Mouse (Mus musculus): Measurements from ENCODE around the gene Cage1. TPM values are rescaled to one million over a fixed set of nuclear protein-coding genes. Genes with fewer than 3 reads are reported as not detected.
A peak's percentile ranks its signal among the peaks of the same experiment; 100 is the strongest.

Gene Cage1
- total RNA-seq, 2 experiments from 2014 or later, result 5.9 to 6.0 TPM

- intact Hi-C loops (cut with DNase I), result loop anchor here (5.0 kb wide), 1 partner anchor 517 kb away; no protein-coding TSS in a partner anchor
Measured at GRCm38 (mm10) chr13:37969337-37969736, 67.5 kb downstream of the Cage1 start.

DNA sequence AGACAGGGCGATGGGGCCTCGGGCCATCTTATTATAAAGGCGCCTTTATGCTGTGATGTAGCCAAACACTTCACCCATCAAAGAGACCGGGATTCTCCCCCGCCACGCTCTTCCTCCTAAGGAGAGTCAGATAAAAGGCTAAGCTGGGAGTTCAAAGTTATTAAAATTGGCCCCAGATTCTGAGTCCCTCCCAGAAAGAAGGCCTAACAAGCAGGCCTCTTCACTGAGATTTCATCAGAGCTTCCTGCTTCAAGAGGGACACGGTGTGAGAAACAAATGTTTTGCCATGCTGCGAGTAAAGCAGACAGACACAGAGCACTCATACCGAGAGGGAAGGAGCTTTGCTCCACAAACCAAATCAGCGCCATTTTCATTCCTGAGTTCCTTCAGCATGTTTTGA is 69.3 kb downstream of the Cage1 start:
- intact Hi-C loops (cut with DNase I), result loop anchor here (5.0 kb wide), 1 partner anchor 515 kb away; no protein-coding TSS in a partner anchor
- no peak for DNase-seq (ENCODE audit: low spot score in 2 of 2)

More at GRCm38 (mm10) chr13:37969337-37969736, 67.5 kb downstream of the Cage1 start:
- peak; percentile 85 to 88 for DNase-seq (ENCODE audit: low spot score in 2 of 2)

DNA sequence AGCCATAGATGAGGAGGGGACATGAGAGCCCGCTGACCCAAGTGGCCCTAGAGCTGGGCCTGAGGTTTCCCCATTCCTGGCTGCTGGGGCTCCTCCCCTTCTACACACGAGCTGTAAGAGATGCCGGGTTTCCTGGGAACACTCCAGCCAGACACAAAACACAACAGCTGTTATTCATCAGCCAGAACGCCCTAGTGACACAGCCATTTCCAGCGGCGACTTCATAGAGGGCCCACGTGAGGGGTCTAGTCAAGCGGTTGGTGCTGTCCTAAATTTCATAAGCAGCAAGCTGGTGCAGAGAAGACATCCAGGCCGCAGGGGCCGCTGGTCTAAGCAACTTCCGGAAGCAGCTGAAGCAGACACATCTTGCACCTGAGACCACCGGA is 69.8 kb downstream of the Cage1 start:
- no peak for DNase-seq (ENCODE audit: low spot score in 2 of 2)
- intact Hi-C loops (cut with DNase I), result loop anchor here (5.0 kb wide), 1 partner anchor 515 kb away; no protein-coding TSS in a partner anchor

DNA sequence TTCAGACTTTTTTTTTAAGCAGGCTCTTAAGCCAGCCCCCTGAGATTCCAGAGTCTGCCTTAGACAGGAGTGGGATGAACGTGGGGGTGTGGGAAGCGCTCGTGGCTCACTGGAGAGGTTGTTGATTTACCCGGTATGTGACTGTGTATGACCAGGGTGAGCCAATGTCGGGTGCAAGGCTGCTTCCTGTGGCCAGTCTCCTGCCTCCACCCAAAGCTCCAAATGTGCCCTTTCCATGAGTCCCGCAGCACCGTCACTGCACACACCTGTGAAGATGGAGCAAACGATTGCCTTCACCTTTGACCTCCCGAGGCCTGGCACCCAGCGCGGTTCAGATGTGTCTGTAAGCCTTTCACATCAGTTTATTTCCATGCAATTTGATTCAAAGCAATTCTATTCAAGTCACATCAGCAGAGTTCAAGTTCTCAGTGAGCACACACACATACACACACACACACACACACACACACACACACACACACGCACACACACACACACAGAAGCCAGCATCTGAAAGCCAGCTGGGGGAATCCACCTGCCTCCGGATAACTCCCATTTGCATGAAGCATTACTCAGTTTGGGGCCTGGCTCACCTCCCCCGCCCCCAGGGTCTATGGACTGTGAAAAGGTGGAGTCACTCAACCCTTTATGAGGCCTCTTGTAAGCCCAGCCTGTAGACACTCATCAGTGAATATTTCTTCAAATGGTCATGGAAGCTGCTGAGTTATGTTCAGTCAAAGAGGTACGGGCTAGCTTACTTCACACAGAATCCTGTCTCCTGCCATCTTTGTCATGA is 70.4 kb downstream of the Cage1 start:
- no peak for DNase-seq (ENCODE audit: low spot score in 2 of 2)
- intact Hi-C loops (cut with DNase I), result loop anchor here (5.0 kb wide), 1 partner anchor 514 kb away; no protein-coding TSS in a partner anchor

DNA sequence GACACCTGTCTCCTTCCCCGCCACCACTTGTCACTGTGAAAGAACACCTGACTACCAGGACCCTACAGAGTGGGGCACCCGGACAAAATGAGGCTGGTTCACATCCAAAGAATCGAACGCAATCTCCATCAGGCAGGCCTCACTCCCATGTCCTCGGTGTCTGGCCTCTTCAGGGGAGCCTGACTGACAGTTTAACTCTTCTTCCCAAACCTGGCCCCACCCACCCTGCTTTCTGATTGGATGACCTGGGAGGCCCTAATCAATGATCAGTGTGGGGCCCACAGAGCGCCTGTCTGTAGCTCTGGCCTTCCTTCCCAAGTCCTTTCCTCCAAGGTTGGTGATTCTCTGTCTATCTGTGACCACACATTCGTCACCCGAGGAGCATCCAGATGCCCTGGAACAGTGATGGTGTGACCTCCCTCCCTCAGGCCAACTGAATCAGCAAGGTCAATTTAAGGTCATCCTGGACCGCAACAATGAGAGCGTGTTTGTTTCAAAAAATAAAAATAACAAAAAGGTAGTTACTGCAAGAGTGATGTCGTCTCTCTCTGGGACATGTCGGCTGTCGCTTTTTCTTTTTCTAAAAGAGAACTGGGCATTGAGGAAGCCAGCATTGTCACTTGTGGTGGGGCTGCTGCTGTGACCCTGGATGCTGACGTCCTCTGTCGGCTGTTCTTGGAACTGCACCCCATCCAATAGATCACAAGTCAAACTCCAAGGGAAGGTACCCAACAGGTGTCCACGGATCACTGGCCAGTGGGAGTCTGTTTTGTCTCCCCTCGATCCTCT is 71.5 kb downstream of the Cage1 start:
- intact Hi-C loops (cut with DNase I), result loop anchor here (5.0 kb wide), 1 partner anchor 513 kb away; no protein-coding TSS in a partner anchor
- DNase-seq (ENCODE audit: low spot score in 2 of 2), result no peak

DNA sequence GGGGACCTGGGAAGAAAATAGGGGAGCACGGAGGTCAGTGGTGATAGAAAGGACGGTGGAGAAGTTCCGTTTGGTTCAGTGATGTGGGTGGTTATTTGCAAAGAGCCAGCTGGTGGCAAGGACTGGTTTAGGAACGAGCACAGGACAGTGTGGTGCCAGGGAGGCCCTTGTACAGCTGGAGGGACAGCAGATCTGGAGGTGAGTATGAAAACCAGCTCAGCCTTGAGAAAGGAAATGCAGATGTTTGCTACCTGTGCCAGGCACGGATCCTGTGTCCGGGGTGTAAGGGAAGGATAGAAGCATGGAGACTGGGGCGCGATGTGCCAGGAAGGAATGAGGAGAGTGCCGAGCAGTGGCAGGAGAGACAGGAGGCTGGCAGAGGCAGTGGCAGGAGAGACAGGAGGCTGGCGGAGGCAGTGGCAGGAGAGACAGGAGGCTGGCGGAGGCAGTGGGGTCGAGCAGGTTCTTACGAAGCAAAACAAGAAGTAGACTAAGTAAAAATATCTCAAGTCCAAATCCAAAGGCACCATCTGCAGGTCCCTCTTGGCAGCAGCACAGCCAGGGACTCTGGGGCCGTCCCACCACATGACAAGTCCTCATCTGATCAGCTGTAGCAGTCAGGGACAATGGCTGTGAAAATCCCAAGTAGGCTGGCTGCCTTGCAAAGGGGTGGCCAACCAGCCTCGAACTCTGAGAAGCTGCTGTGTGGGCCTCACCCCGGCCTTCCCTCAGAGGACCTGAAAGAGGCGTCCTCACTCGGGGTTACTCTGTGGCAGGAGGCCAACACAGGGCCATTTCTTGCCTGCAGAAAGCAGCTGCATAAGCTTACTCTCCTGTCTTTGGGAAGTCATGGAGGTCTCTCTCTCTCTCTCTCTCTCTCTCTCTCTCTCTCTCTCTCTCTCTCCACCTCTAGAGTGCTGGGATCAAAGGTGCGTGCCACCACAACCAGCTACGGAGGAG is 72.5 kb downstream of the Cage1 start:
- intact Hi-C loops (cut with DNase I), result loop anchor here (5.0 kb wide), 1 partner anchor 512 kb away; no protein-coding TSS in a partner anchor
- peak in 1 of 2 experiments; percentile 36 for DNase-seq (ENCODE audit: low spot score in 2 of 2)

GRCm38 (mm10) chr13:37963354-37964007 is 73.4 kb downstream of the Cage1 start:
- intact Hi-C loops (cut with DNase I), result no loop called here

DNA sequence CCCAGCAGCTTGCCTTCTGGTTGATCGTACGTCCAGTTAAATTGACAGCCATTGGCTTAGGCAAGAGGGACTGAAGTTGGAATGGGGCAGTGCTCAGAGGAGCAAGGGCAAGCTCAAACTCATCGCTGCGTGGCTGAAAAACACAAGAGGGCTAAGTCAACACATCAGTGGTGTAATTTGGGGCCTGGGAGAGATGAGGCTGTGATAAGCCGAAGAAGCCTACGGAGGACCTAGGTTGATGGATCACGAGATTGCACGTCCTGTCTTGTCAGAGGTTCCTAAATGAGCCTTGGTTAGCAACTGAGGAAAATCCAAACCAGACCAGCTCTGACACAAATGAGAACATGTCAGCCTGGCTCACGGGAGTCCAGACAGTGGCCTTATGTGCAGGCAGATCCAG is 74.3 kb downstream of the Cage1 start:
- no peak for DNase-seq (ENCODE audit: low spot score in 2 of 2)
- intact Hi-C loops (cut with DNase I), result no loop called here

More at GRCm38 (mm10) chr13:37963354-37964007, 73.4 kb downstream of the Cage1 start:
- DNase-seq (ENCODE audit: low spot score in 2 of 2), result peak in 1 of 2 experiments; percentile 63

- DNase-seq (ENCODE audit: low spot score in 2 of 2), result no peak
- intact Hi-C loops (cut with DNase I), result no loop called here
Measured at GRCm38 (mm10) chr13:37959936-37960335, 76.9 kb downstream of the Cage1 start.

GRCm38 (mm10) chr13:37959239-37959907 is 77.5 kb downstream of the Cage1 start:
- no peak for DNase-seq (ENCODE audit: low spot score in 2 of 2)
- intact Hi-C loops (cut with DNase I), result no loop called here

DNA sequence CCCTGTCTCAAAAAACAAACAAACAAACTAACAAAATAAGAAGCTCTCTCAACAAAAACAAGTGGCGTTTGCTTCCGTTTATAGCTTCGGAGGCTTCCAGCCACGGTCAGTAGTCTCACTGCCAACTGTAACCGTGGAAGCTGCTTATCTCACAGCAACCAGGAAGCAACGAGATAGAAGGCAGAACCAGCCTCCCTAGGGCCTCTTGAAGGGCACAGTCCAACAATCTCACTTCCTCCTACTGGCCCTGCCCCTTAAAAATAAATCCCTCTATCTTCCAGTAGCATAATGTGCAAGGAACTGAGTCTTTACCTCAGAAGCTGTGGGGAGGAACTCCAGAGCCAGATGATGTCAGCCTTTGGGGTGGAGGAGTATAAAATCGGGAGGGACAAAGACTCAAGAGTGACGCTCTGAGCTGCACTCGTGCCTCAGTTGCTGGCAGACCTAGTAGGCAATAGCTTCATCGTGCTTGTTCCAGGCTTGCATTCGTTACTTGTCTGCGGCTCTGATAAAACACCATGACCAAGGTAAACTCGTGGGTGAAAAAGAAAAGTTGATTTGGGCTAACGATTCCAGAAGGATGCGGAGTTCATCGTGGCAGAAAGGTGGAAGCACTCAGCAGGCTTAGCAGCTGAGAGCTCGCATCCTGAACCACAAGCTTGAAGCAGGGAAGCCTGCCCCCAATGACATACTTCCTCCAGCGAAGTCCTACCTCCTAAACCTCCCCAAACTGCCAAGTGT is 78.2 kb downstream of the Cage1 start:
- intact Hi-C loops (cut with DNase I), result no loop called here

More for the DNA sequence above, 78.2 kb downstream of the Cage1 start:
- DNase-seq (ENCODE audit: low spot score in 2 of 2), result no peak

Small RNA genes lying within 50 kb of the gene (microRNA-seq; reads per million reads assigned to microRNA genes)
- gene Gm27387, result not detected

Other genes starting within 250 kb of the Cage1 start
- gene Ssr1, start 42.9 kb downstream of the Cage1 start, total RNA-seq (2021), result 10 to 100 TPM; 79.5 to 88.5 TPM
- 10 to 100 TPM; 22.9 to 32.0 TPM for gene Riok1, start 74 bp downstream of the Cage1 start, total RNA-seq (2021)
- under 1 TPM; 0.10 to 0.14 TPM for gene Dsp, start 114.2 kb upstream of the Cage1 start, total RNA-seq (2021)
- 10 to 100 TPM; 12.7 to 25.7 TPM for gene Snrnp48, start 167.9 kb upstream of the Cage1 start, total RNA-seq (2021)

Measured in left cerebral cortex, postnatal 36 days (tissue).